In genomic region chr10:89257457-89258381, GRCm38 (mm10) we compare ENCODE assay signal across 8 mouse cellular contexts.
DNase-seq lines count a peak whose midpoint lies in the region; ATAC-seq and TF ChIP-seq lines count a peak whose summit lies in the region.

No protein-coding gene starts in this region.

- peak overlapping the region; percentile 49 for H3K4me3 ChIP-seq in heart, embryonic 12.5 days
- peak overlapping the region; percentile 67 for H3K4me3 ChIP-seq in left cerebral cortex, adult 2 months

- no peaks in the 10 kb centered on the region for H3K36me3 ChIP-seq in heart, embryonic 12.5 days

- intact Hi-C loops in left cerebral cortex, adult 2 months (cut with DNase I), result no loop called here

- no peak overlapping the region for H3K27ac ChIP-seq in heart, embryonic 12.5 days (ENCODE audit: poor library complexity, severe bottlenecking)
- peak overlapping the region; percentile 92 for H3K27ac ChIP-seq in left cerebral cortex, adult 2 months

- WGBS in heart, embryonic 12.5 days, result 4% methylated on average over 16 of the region's 16 CpGs

- no peak for ATAC-seq in heart, embryonic 12.5 days (ENCODE audit: insufficient number of reproducible peaks, low FRiP score)

- peak; percentile 23 to 40 for DNase-seq in left cerebral cortex, adult 18-20 months (ENCODE audit: low spot score in 2 of 2)
- DNase-seq in left cerebral cortex, adult 11 months (ENCODE audit: low spot score), result no peak
- peak; percentile 23 to 50 for DNase-seq in cerebellum, postnatal 4 days (ENCODE audit: low spot score in 2 of 2)
- DNase-seq in left cerebral cortex, adult 2 months (ENCODE audit: extremely low spot score in 1 of 2, low spot score in 2 of 2), result peak; percentile 27 to 33
- DNase-seq in retina, embryonic 14.5 days (ENCODE audit: low spot score), result peak; percentile 47
- no peak for DNase-seq in T-cell, adult 2 months (ENCODE audit: low spot score)
- DNase-seq in spleen, postnatal 4 days (ENCODE audit: low spot score in 2 of 2), result no peak

- H3K4me1 ChIP-seq in heart, embryonic 12.5 days (replicated peaks), result peaks cover 26% of the 10 kb centered on the region

- peak overlapping the region; percentile 83 for H3K4me2 ChIP-seq in heart, embryonic 12.5 days

- H3K9me3 ChIP-seq in heart, embryonic 12.5 days (replicated peaks), result no peaks in the 10 kb centered on the region

- H3K27me3 ChIP-seq in heart, embryonic 12.5 days (replicated peaks), result no peaks in the 10 kb centered on the region

- peak overlapping the region; percentile 61 for H3K9ac ChIP-seq in heart, embryonic 12.5 days

- TF ChIP-seq CTCF in left cerebral cortex, adult 2 months (IDR thresholded peaks at IDR 0.05), result no peak

Comparison
In these comparisons a context has a peak if more than half of its experiments do, and no peak if none do; other contexts are left out.
1. DNase-seq: peak in left cerebral cortex, adult 18-20 months (2 of 2), cerebellum, postnatal 4 days (2 of 2), left cerebral cortex, adult 2 months (2 of 2) and retina, embryonic 14.5 days (single experiment); none in left cerebral cortex, adult 11 months (single experiment), T-cell, adult 2 months (single experiment) and spleen, postnatal 4 days (0 of 2).